9 mouse cellular contexts compared by ENCODE assay signal in the genomic region with DNA sequence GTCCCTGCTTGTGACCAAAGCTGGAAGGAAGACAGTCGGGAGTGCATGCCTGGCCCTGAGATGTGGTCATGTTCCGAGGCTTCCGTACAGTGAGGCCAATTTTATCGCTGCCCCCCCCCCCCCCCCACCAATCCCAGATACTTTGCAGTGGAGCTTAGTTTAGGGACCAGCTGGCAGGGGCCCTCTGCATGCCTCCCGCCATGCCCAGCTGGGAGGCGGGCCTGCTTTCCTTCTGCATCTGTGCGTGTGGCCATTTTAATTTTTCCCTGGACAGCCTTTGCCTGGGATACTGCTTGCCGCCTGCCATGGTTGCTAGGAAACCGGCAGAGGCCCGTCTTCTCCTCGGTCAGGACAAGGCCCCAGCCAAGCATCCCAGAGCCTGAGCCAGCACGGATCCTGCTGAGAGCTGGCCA.
DNase-seq lines count a peak whose midpoint lies in the region; ATAC-seq lines count a peak whose summit lies in the region.
"Had no signal": no experiment of that assay in that cellular context is flagged by ENCODE, and none has a peak within 500 bp of the region (broad histone marks: within the 10 kb centered on the region; RNA-seq: fewer than 3 reads in every experiment).

No protein-coding gene starts in this region.

- peaks cover 5% of the 10 kb centered on the region; the same call in 1 of the 2 replicates for H3K4me1 ChIP-seq in lung, embryonic 16.5 days (replicated peaks; ENCODE audit: control insufficient read depth, insufficient read depth, low read length)
- H3K4me1 ChIP-seq in forebrain, embryonic 15.5 days = peaks cover 34% of the 10 kb centered on the region
- peaks cover 23% of the 10 kb centered on the region for H3K4me1 ChIP-seq in hindbrain, embryonic 16.5 days (ENCODE audit: control insufficient read depth, insufficient read depth, low read depth, low read length)
- H3K4me1 ChIP-seq in midbrain, embryonic 13.5 days (replicated peaks) = peaks cover 64% of the 10 kb centered on the region

- no peak overlapping the region for H3K4me3 ChIP-seq in lung, embryonic 16.5 days (ENCODE audit: low read length)
- no peak overlapping the region for H3K4me3 ChIP-seq in forebrain, embryonic 15.5 days
- H3K4me3 ChIP-seq in hindbrain, embryonic 16.5 days (ENCODE audit: low read length) = no peak overlapping the region
- H3K4me3 ChIP-seq in midbrain, embryonic 13.5 days (replicated peaks) = no peak overlapping the region
- H3K4me3 ChIP-seq: erythroblast, embryonic 14.5 days had no signal

- no peaks in the 10 kb centered on the region for H3K9me3 ChIP-seq in lung, embryonic 16.5 days (ENCODE audit: control insufficient read depth, low read length)
- no peaks in the 10 kb centered on the region for H3K9me3 ChIP-seq in forebrain, embryonic 15.5 days
- H3K9me3 ChIP-seq in hindbrain, embryonic 16.5 days (ENCODE audit: control insufficient read depth, low read length) = no peaks in the 10 kb centered on the region
- no peaks in the 10 kb centered on the region for H3K9me3 ChIP-seq in midbrain, embryonic 13.5 days

- ATAC-seq in lung, embryonic 16.5 days (ENCODE audit: low read depth) = peak; percentile 56
- ATAC-seq in forebrain, embryonic 15.5 days (replicated peaks) = peak; percentile 81
- ATAC-seq in hindbrain, embryonic 16.5 days = peak; percentile 92
- ATAC-seq in midbrain, embryonic 13.5 days = peak; percentile 92
- no peak for ATAC-seq in granulocyte monocyte progenitor cell, adult 5-6 weeks (replicated peaks; ENCODE audit: poor library complexity, severe bottlenecking)

- no peak for DNase-seq in lung, postnatal 14 days
- DNase-seq in thymus, postnatal 14 days = no peak
- no peak for DNase-seq in thymus, adult 18-20 months

- no peak overlapping the region for H3K4me2 ChIP-seq in lung, embryonic 16.5 days (ENCODE audit: low read depth, low read length)
- H3K4me2 ChIP-seq in forebrain, embryonic 15.5 days (replicated peaks) = peak overlapping the region; percentile 1
- H3K4me2 ChIP-seq in hindbrain, embryonic 16.5 days (ENCODE audit: low read length) = peak overlapping the region; percentile 38
- peak overlapping the region; percentile 36 for H3K4me2 ChIP-seq in midbrain, embryonic 13.5 days (replicated peaks)

- 40% methylated on average over 12 of the region's 12 CpGs for WGBS in lung, embryonic 16.5 days
- 17% methylated on average over 12 of the region's 12 CpGs for WGBS in forebrain, embryonic 15.5 days
- WGBS in hindbrain, embryonic 16.5 days = 4% methylated on average over 12 of the region's 12 CpGs
- 11% methylated on average over 12 of the region's 12 CpGs for whole genome bisulfite sequencing in midbrain, embryonic 13.5 days

- H3K27ac ChIP-seq in lung, embryonic 16.5 days (ENCODE audit: low read length) = no peak overlapping the region
- H3K27ac ChIP-seq in forebrain, embryonic 15.5 days (replicated peaks) = peak overlapping the region; percentile 14; the same call in 1 of the 2 replicates
- peak overlapping the region; percentile 58 for H3K27ac ChIP-seq in hindbrain, embryonic 16.5 days (ENCODE audit: low read depth, low read length)
- H3K27ac ChIP-seq in midbrain, embryonic 13.5 days = peak overlapping the region; percentile 74

- no peak overlapping the region for H3K9ac ChIP-seq in lung, embryonic 16.5 days (ENCODE audit: low read length)
- no peak overlapping the region for H3K9ac ChIP-seq in forebrain, embryonic 15.5 days (replicated peaks)
- H3K9ac ChIP-seq in hindbrain, embryonic 16.5 days (ENCODE audit: low read depth, low read length) = peak overlapping the region; percentile 47
- peak overlapping the region; percentile 40; the same call in 1 of the 2 replicates for H3K9ac ChIP-seq in midbrain, embryonic 13.5 days (replicated peaks)

- no peaks in the 10 kb centered on the region for H3K36me3 ChIP-seq in lung, embryonic 16.5 days (ENCODE audit: control insufficient read depth, insufficient read depth, low read length)
- H3K36me3 ChIP-seq in forebrain, embryonic 15.5 days = no peaks in the 10 kb centered on the region
- no peaks in the 10 kb centered on the region for H3K36me3 ChIP-seq in hindbrain, embryonic 16.5 days (ENCODE audit: control insufficient read depth, insufficient read depth, low read length)
- H3K36me3 ChIP-seq in midbrain, embryonic 13.5 days = no peaks in the 10 kb centered on the region

- no peaks in the 10 kb centered on the region for H3K27me3 ChIP-seq in lung, embryonic 16.5 days (ENCODE audit: control insufficient read depth, insufficient read depth, low read depth, low read length)
- no peaks in the 10 kb centered on the region for H3K27me3 ChIP-seq in forebrain, embryonic 15.5 days
- no peaks in the 10 kb centered on the region for H3K27me3 ChIP-seq in hindbrain, embryonic 16.5 days (replicated peaks; ENCODE audit: control insufficient read depth, insufficient read depth, low read length)
- H3K27me3 ChIP-seq in midbrain, embryonic 13.5 days = no peaks in the 10 kb centered on the region

Comparison
In these comparisons a context has a peak if more than half of its experiments do, and no peak if none do; other contexts are left out.
1. H3K9ac ChIP-seq: peak in hindbrain, embryonic 16.5 days (single experiment) and midbrain, embryonic 13.5 days (single experiment); none in lung, embryonic 16.5 days (single experiment) and forebrain, embryonic 15.5 days (single experiment).